Mouse (Mus musculus) E14TG2a.4 (cell line): ENCODE measurements around the gene Myh11.

Source experiments
- CTCF ChIP-seq: conservative IDR thresholded peaks from 2 replicates; pipeline ENCODE4 v1.5.1; 2014; ENCODE audit warnings: low read length
- NANOG ChIP-seq: IDR thresholded peaks from 2 replicates; pipeline ENCODE4 v1.6.1; 2014; ENCODE audit warnings: borderline replicate concordance, low read length, mixed read lengths
- POU5F1 ChIP-seq: IDR thresholded peaks from 2 replicates; pipeline ENCODE4 v1.6.1; 2014; ENCODE audit warnings: low read length, borderline replicate concordance

- TF ChIP-seq CTCF (no peak), NANOG (no peak), POU5F1 (no peak)
These were observed 12.5 kb upstream of the Myh11 start for GRCm38 (mm10) chr16:14303676-14304075.
